Mouse (Mus musculus): ENCODE data around the gene Ppt2. TPM values are rescaled to one million over a fixed set of nuclear protein-coding genes. Genes with fewer than 3 reads are reported as not detected.

Gene Ppt2
- 22.4 and 24.9 TPM in 2 replicates for polyA plus RNA-seq (2015; fragmentation: Nextera tagmentation; extraction: Ambion mirVana)

- Histone ChIP-seq H3K36me3 (ENCODE audit: insufficient read depth, low read length) (no peaks in the 10 kb centered on the region), H3K9ac (replicated peaks; ENCODE audit: low read depth) (peak within 1 kb of the TSS; percentile 46), H3K4me2 (replicated peaks; ENCODE audit: low read depth, low read length) (peak within 1 kb of the TSS; percentile 62), H3K4me3 (ENCODE audit: low read depth, low read length) (peak within 1 kb of the TSS; percentile 60), H3K9me3 (ENCODE audit: low read length) (no peaks in the 10 kb centered on the region), H3K27me3 (replicated peaks; ENCODE audit: insufficient read depth, low read length) (peaks cover 26% of the 10 kb centered on the region), H3K27ac (ENCODE audit: low read length) (peak within 1 kb of the TSS; percentile 90), H3K4me1 (ENCODE audit: insufficient read depth, low read depth, low read length) (peaks cover 21% of the 10 kb centered on the region; the same call in 1 of the 2 replicates)
- WGBS, result 5% methylated on average over 29 of the region's 29 CpGs
- ATAC-seq (peak; percentile 32), DNase-seq (ENCODE audit: low spot score) (no peak)
- 0 out of 2 replicates have a peak, but pooled peaks have one; percentile 7 for TF ChIP-seq CTCF (IDR thresholded peaks at IDR 0.05)
- TF ChIP-seq EP300 (IDR thresholded peaks at IDR 0.05), result peak; percentile 52; the same call in 1 of the 2 replicates
These were observed at the start of gene Ppt2 for GRCm38 (mm10) chr17:34627943-34628643. Gene Ppt2 (minus strand): TSS chr17:34628510.

- DNase-seq (ENCODE audit: low spot score) (no peak), ATAC-seq (no peak)
- H3K4me2 ChIP-seq (replicated peaks; ENCODE audit: low read depth, low read length), result no peak overlapping the region
- no peak for TF ChIP-seq EP300 (IDR thresholded peaks at IDR 0.05)
- TF ChIP-seq CTCF (IDR thresholded peaks at IDR 0.05), result no peak
- H3K27me3 ChIP-seq (replicated peaks; ENCODE audit: insufficient read depth, low read length), result peaks cover 34% of the 10 kb centered on the region
- no peak overlapping the region for H3K27ac ChIP-seq (ENCODE audit: low read length)
- 54% methylated on average over 12 of the region's 12 CpGs for WGBS
- H3K36me3 ChIP-seq (ENCODE audit: insufficient read depth, low read length), result no peaks in the 10 kb centered on the region
- H3K9me3 ChIP-seq (ENCODE audit: low read length), result no peaks in the 10 kb centered on the region
- H3K4me3 ChIP-seq (ENCODE audit: low read depth, low read length), result no peak overlapping the region
- H3K4me1 ChIP-seq (ENCODE audit: insufficient read depth, low read depth, low read length), result peaks cover 6% of the 10 kb centered on the region; the same call in 1 of the 2 replicates
- H3K9ac ChIP-seq (replicated peaks; ENCODE audit: low read depth), result no peak overlapping the region
These were observed 48.4 kb upstream of the Ppt2 start for GRCm38 (mm10) chr17:34676671-34677070.

DNA sequence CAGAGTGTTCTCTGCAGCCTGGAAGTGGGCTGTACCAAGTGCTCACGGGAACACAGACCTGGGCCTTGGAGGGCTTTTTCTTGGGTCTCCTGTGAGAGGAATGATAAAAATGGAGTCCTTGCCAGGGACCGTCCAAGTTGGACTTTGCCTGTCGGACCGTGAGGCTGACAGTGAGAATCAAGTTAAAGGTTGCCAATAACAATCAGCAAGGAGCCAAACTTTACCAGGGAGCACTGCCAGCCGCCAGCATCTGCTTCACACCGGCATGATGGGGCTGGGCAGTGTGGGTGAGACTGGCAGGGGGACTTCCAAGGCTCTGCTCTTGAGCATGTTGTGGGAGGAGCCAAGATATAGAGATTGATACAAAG lies 47.8 kb upstream of the Ppt2 start:
- H3K9me3 ChIP-seq (ENCODE audit: low read length), result no peaks in the 10 kb centered on the region
- H3K4me2 ChIP-seq (replicated peaks; ENCODE audit: low read depth, low read length), result no peak overlapping the region
- TF ChIP-seq CTCF (IDR thresholded peaks at IDR 0.05), result no peak
- TF ChIP-seq EP300 (IDR thresholded peaks at IDR 0.05), result no peak
- H3K4me1 ChIP-seq (ENCODE audit: insufficient read depth, low read depth, low read length), result peaks cover 10% of the 10 kb centered on the region; the same call in 1 of the 2 replicates
- no peak overlapping the region for H3K9ac ChIP-seq (replicated peaks; ENCODE audit: low read depth)
- DNase-seq (ENCODE audit: low spot score) (no peak), ATAC-seq (no peak)
- no peaks in the 10 kb centered on the region for H3K36me3 ChIP-seq (ENCODE audit: insufficient read depth, low read length)
- 48% methylated on average over 6 of the region's 6 CpGs for WGBS
- H3K27ac ChIP-seq (ENCODE audit: low read length), result no peak overlapping the region
- peaks cover 40% of the 10 kb centered on the region for H3K27me3 ChIP-seq (replicated peaks; ENCODE audit: insufficient read depth, low read length)
- no peak overlapping the region for H3K4me3 ChIP-seq (ENCODE audit: low read depth, low read length)

- 38% methylated on average over 13 of the region's 13 CpGs for WGBS
- Histone ChIP-seq H3K36me3 (ENCODE audit: insufficient read depth, low read length) (no peaks in the 10 kb centered on the region), H3K9ac (replicated peaks; ENCODE audit: low read depth) (no peak overlapping the region), H3K4me3 (ENCODE audit: low read depth, low read length) (no peak overlapping the region), H3K27me3 (replicated peaks; ENCODE audit: insufficient read depth, low read length) (peaks cover 46% of the 10 kb centered on the region), H3K9me3 (ENCODE audit: low read length) (no peaks in the 10 kb centered on the region), H3K4me1 (ENCODE audit: insufficient read depth, low read depth, low read length) (peaks cover 10% of the 10 kb centered on the region; the same call in 1 of the 2 replicates), H3K27ac (ENCODE audit: low read length) (no peak overlapping the region), H3K4me2 (replicated peaks; ENCODE audit: low read depth, low read length) (no peak overlapping the region)
- DNase-seq (ENCODE audit: low spot score) (peak; percentile 68), ATAC-seq (peak; percentile 67)
- TF ChIP-seq EP300 (IDR thresholded peaks at IDR 0.05), result peak; percentile 31; the same call in 1 of the 2 replicates
- TF ChIP-seq CTCF (IDR thresholded peaks at IDR 0.05), result no peak
These were observed 47.1 kb upstream of the Ppt2 start for GRCm38 (mm10) chr17:34675205-34676092.

GRCm38 (mm10) chr17:34674524-34675204 lies 46.4 kb upstream of the Ppt2 start:
- no peaks in the 10 kb centered on the region for H3K9me3 ChIP-seq (ENCODE audit: low read length)
- no peak for ATAC-seq
- H3K4me1 ChIP-seq (ENCODE audit: insufficient read depth, low read depth, low read length), result peaks cover 10% of the 10 kb centered on the region; the same call in 1 of the 2 replicates
- DNase-seq (ENCODE audit: low spot score), result no peak
- no peaks in the 10 kb centered on the region for H3K36me3 ChIP-seq (ENCODE audit: insufficient read depth, low read length)
- H3K9ac ChIP-seq (replicated peaks; ENCODE audit: low read depth), result no peak overlapping the region
- no peak overlapping the region for H3K4me3 ChIP-seq (ENCODE audit: low read depth, low read length)
- 47% methylated on average over 11 of the region's 11 CpGs for WGBS
- H3K4me2 ChIP-seq (replicated peaks; ENCODE audit: low read depth, low read length), result no peak overlapping the region
- peaks cover 54% of the 10 kb centered on the region for H3K27me3 ChIP-seq (replicated peaks; ENCODE audit: insufficient read depth, low read length)
- no peak overlapping the region for H3K27ac ChIP-seq (ENCODE audit: low read length)
- no peak for TF ChIP-seq EP300 (IDR thresholded peaks at IDR 0.05)
- no peak for TF ChIP-seq CTCF (IDR thresholded peaks at IDR 0.05)
